Mouse (Mus musculus): ENCODE measurements around the gene Ncl.

DNA sequence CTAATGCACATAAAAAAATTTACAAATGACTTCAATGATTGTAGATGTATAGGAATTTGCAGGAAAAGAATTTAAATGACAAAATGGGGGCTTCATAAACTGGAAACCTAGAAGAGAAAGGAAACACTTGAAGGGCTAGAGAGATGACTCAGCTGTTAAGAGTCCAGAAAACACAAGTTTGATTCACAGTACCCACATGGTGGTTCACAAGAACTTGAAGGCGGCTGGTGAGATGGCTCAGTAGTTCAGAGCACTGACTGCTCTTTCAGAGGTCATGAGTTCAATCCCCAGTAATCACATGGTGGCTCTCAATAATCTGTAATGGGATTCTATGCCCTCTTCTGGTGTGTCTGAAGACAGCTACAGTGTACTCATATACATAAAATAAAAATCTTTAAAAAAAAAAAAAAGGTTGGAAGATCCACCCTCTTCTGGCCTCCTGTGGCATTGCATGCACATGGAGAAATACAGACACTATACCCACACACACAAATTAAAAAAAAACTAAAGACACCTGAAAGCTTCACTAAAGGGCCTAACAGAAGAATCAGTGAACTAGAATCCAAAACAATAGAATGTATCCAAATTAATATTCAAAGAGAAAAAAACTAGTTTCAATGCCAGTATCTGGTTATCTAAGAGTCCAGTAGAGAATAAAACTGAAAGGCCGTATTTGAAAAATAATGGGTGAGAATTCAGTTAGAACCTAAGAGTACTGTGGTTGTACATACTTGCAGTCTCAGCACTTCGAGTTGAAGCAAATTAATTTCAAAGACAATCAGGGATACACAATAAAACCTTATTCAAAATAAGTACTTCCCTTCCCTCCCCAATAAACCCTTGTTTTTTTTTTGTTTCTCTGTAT lies 12.1 kb downstream of the Ncl start:
- TF ChIP-seq CTCF (IDR thresholded peaks at IDR 0.05; ENCODE audit: borderline replicate concordance, insufficient read depth, low read length) (no peak), POLR2A (IDR thresholded peaks at IDR 0.05; ENCODE audit: low read depth, low read length) (no peak)
